Mouse (Mus musculus) megakaryocyte, embryonic 14.5 days (primary cell): ENCODE data around the gene Zfp790.

ENCODE experiments used
- FLI1 ChIP-seq: IDR thresholded peaks from 2 replicates; pipeline ENCODE4 v1.6.1; 2012; ENCODE audit warnings: low read length, inconsistent platforms, mixed read lengths
- GATA1 ChIP-seq: IDR thresholded peaks from 3 replicates; pipeline ENCODE4 v1.6.1; 2012; ENCODE audit warnings: mixed read lengths, low read length, inconsistent platforms, borderline replicate concordance

- no peak for TF ChIP-seq GATA1
- no peak for TF ChIP-seq FLI1
Observed at GRCm38 (mm10) chr7:29785023-29785422, 30.9 kb upstream of the Zfp790 start.
